Comparison of ENCODE assay signal across 8 mouse cellular contexts in genomic region chr7:110628611-110629354, GRCm38 (mm10). TPM values are rescaled to one million over a fixed set of nuclear protein-coding genes. Genes with fewer than 3 reads are reported as not detected.
DNase-seq lines count a peak whose midpoint lies in the region; ATAC-seq and TF ChIP-seq lines count a peak whose summit lies in the region.

No protein-coding gene starts in this region.

- no peak for ATAC-seq in hindbrain, embryonic 14.5 days (ENCODE audit: low FRiP score)
- no peak for ATAC-seq in liver, embryonic 12.5 days
- ATAC-seq in frontal cortex, adult (ENCODE audit: low TSS enrichment): no peak

- peaks cover 90% of the 10 kb centered on the region for H3K27me3 ChIP-seq in forebrain, embryonic 10.5 days (ENCODE audit: poor library complexity, severe bottlenecking)
- peaks cover 75% of the 10 kb centered on the region for H3K27me3 ChIP-seq in hindbrain, embryonic 14.5 days (ENCODE audit: control insufficient read depth, insufficient read depth, low read length)
- H3K27me3 ChIP-seq in liver, embryonic 12.5 days (replicated peaks): peaks cover 92% of the 10 kb centered on the region
- H3K27me3 ChIP-seq in small intestine, adult 2 months (ENCODE audit: control insufficient read depth, insufficient read depth, low read length): peaks cover 18% of the 10 kb centered on the region

- TF ChIP-seq CTCF in left cerebral cortex, adult 2 months (IDR thresholded peaks at IDR 0.05): peak; percentile 36
- peak; percentile 29; the same call in 1 of the 2 replicates for TF ChIP-seq CTCF in small intestine, adult 2 months (IDR thresholded peaks at IDR 0.05; ENCODE audit: extremely low read depth, insufficient read length, insufficient replicate concordance, low read depth, low read length)

- H3K36me3 ChIP-seq in forebrain, embryonic 10.5 days (replicated peaks): no peaks in the 10 kb centered on the region
- H3K36me3 ChIP-seq in hindbrain, embryonic 14.5 days (replicated peaks; ENCODE audit: control insufficient read depth, insufficient read depth): no peaks in the 10 kb centered on the region
- H3K36me3 ChIP-seq in liver, embryonic 12.5 days: no peaks in the 10 kb centered on the region
- H3K36me3 ChIP-seq in small intestine, adult 2 months (ENCODE audit: control insufficient read depth, insufficient read depth, low read length): no peaks in the 10 kb centered on the region

- H3K27ac ChIP-seq in left cerebral cortex, adult 2 months: peak overlapping the region; percentile 24; the same call in 1 of the 2 replicates
- H3K27ac ChIP-seq in forebrain, embryonic 10.5 days: peak overlapping the region; percentile 76; the same call in 1 of the 2 replicates
- no peak overlapping the region for H3K27ac ChIP-seq in hindbrain, embryonic 14.5 days
- H3K27ac ChIP-seq in liver, embryonic 12.5 days: no peak overlapping the region
- H3K27ac ChIP-seq in small intestine, adult 2 months (ENCODE audit: insufficient read depth, low read depth, low read length): no peak overlapping the region

- peak overlapping the region; percentile 84 for H3K4me2 ChIP-seq in hindbrain, embryonic 14.5 days (replicated peaks)
- H3K4me2 ChIP-seq in liver, embryonic 12.5 days: peak overlapping the region; percentile 63

- H3K4me3 ChIP-seq in left cerebral cortex, adult 2 months: peak overlapping the region; percentile 49
- H3K4me3 ChIP-seq in forebrain, embryonic 10.5 days: peak overlapping the region; percentile 57
- H3K4me3 ChIP-seq in hindbrain, embryonic 14.5 days (replicated peaks; ENCODE audit: low read length): peak overlapping the region; percentile 38
- H3K4me3 ChIP-seq in liver, embryonic 12.5 days: peak overlapping the region; percentile 46
- H3K4me3 ChIP-seq in small intestine, adult 2 months (ENCODE audit: low read depth, low read length): peak overlapping the region; percentile 66

- 1% methylated on average over 33 of the region's 33 CpGs for WGBS in forebrain, embryonic 10.5 days
- WGBS in hindbrain, embryonic 14.5 days: 1% methylated on average over 33 of the region's 33 CpGs
- WGBS in liver, embryonic 12.5 days (ENCODE audit: insufficient replicate concordance): 2% methylated on average over 33 of the region's 33 CpGs
- WGBS in small intestine, adult 2 months: under 1% methylated on average over 33 of the region's 33 CpGs

- H3K9me3 ChIP-seq in forebrain, embryonic 10.5 days: no peaks in the 10 kb centered on the region
- H3K9me3 ChIP-seq in hindbrain, embryonic 14.5 days (ENCODE audit: control insufficient read depth, low read length): no peaks in the 10 kb centered on the region
- no peaks in the 10 kb centered on the region for H3K9me3 ChIP-seq in liver, embryonic 12.5 days (replicated peaks)

- H3K4me1 ChIP-seq in forebrain, embryonic 10.5 days: peaks cover 53% of the 10 kb centered on the region
- peaks cover 38% of the 10 kb centered on the region for H3K4me1 ChIP-seq in hindbrain, embryonic 14.5 days (replicated peaks; ENCODE audit: control insufficient read depth, insufficient read depth, low read length)
- peaks cover 27% of the 10 kb centered on the region for H3K4me1 ChIP-seq in liver, embryonic 12.5 days
- peaks cover 24% of the 10 kb centered on the region for H3K4me1 ChIP-seq in small intestine, adult 2 months (ENCODE audit: control insufficient read depth, insufficient read depth, insufficient read length, low read length)

- H3K9ac ChIP-seq in hindbrain, embryonic 14.5 days: peak overlapping the region; percentile 53
- peak overlapping the region; percentile 44 for H3K9ac ChIP-seq in liver, embryonic 12.5 days

- DNase-seq in left cerebral cortex, adult 2 months (ENCODE audit: extremely low spot score in 1 of 2, low spot score in 2 of 2): no peak
- DNase-seq in left cerebral cortex, postnatal 14 days (ENCODE audit: low spot score in 2 of 2): no peak
- DNase-seq in NIH3T3 (ENCODE audit: low read depth): peak; percentile 67
- DNase-seq in forebrain, embryonic 10.5 days (ENCODE audit: extremely low spot score, low spot score): peak; percentile 62
- no peak for DNase-seq in hindbrain, embryonic 14.5 days (ENCODE audit: low spot score)

- no peak for TF ChIP-seq POLR2A in small intestine, adult 2 months (IDR thresholded peaks at IDR 0.05; ENCODE audit: low read depth, low read length)

- intact Hi-C loops in left cerebral cortex, adult 2 months (cut with DNase I): no loop called here
- intact Hi-C loops in left cerebral cortex, postnatal 14 days (cut with DNase I): loop anchor here (5.0 kb wide), 1 partner anchor 191 kb away; no protein-coding TSS in a partner anchor

RNA-seq across cellular contexts. Expression of gene Adm, which starts 1.3 kb away (rescaled TPM):
- total RNA-seq in left cerebral cortex, adult 2 months (2021): 1 to 10 TPM; 2.8 to 3.4 TPM
- total RNA-seq in left cerebral cortex, postnatal 14 days (2021): 1 to 10 TPM; 2.1 to 3.9 TPM
- 4.1 and 5.2 TPM in 2 replicates for polyA plus RNA-seq in forebrain, embryonic 10.5 days (2016; fragmentation: Nextera tagmentation; extraction: Ambion mirVana)
- 1.7 and 2.2 TPM in 2 replicates for polyA plus RNA-seq in hindbrain, embryonic 14.5 days (2014; fragmentation: Nextera tagmentation; extraction: Ambion mirVana)
- 7.8 and 8.9 TPM in 2 replicates for polyA plus RNA-seq in liver, embryonic 12.5 days (2016; fragmentation: Nextera tagmentation; extraction: Ambion mirVana)
- 2.8 and 3.4 TPM in 2 replicates for polyA plus RNA-seq in small intestine, adult 2 months (2012; rRNA removed)

RNA-seq across cellular contexts. Expression of gene Sbf2, which starts 14.1 kb away (rescaled TPM):
- 10 to 100 TPM; 54.7 to 55.2 TPM for total RNA-seq in left cerebral cortex, adult 2 months (2021)
- total RNA-seq in left cerebral cortex, postnatal 14 days (2021): 10 to 100 TPM; 60.2 to 65.5 TPM
- polyA plus RNA-seq in forebrain, embryonic 10.5 days (2016; fragmentation: Nextera tagmentation; extraction: Ambion mirVana): 31.0 and 32.3 TPM in 2 replicates
- polyA plus RNA-seq in hindbrain, embryonic 14.5 days (2014; fragmentation: Nextera tagmentation; extraction: Ambion mirVana): 61.8 and 66.7 TPM in 2 replicates
- polyA plus RNA-seq in liver, embryonic 12.5 days (2016; fragmentation: Nextera tagmentation; extraction: Ambion mirVana): 7.2 and 9.2 TPM in 2 replicates
- 5.4 and 13.7 TPM in 2 replicates for polyA plus RNA-seq in small intestine, adult 2 months (2012; rRNA removed)

Comparison
In these comparisons a context has a peak if more than half of its experiments do, and no peak if none do; other contexts are left out.
1. DNase-seq: peak in NIH3T3 (single experiment) and forebrain, embryonic 10.5 days (single experiment); none in left cerebral cortex, adult 2 months (0 of 2), left cerebral cortex, postnatal 14 days (0 of 2) and hindbrain, embryonic 14.5 days (single experiment).
2. H3K27ac ChIP-seq: peak in left cerebral cortex, adult 2 months (single experiment) and forebrain, embryonic 10.5 days (single experiment); none in hindbrain, embryonic 14.5 days (single experiment), liver, embryonic 12.5 days (single experiment) and small intestine, adult 2 months (single experiment).
3. Peak in every context shown above with its lines, with median percentiles within 50 percentile points of each other: H3K4me3 ChIP-seq.